Mouse (Mus musculus) embryonic facial prominence, embryonic 11.5 days (tissue): ENCODE data around the gene Fcrlb. TPM values are rescaled to one million over a fixed set of nuclear protein-coding genes. Genes with fewer than 3 reads are reported as not detected.

Experiments
- ATAC-seq: fragments of 200-750 bp; cut with Nextera tagmentation; replicated peaks from 2 replicates; pipeline ENCODE4 v1.8.0; 2017; ENCODE audit warnings: low read depth; ENCODE audit not compliant: insufficient number of reproducible peaks, low FRiP score, low TSS enrichment
- DNase-seq: peaks from one replicate; pipeline ENCODE4 v3.0.0-alpha.2; 2015; ENCODE audit warnings: low spot score
- H3K27ac ChIP-seq: fragments of 300-500 bp; sonication (generic); replicated peaks from 2 replicates; pipeline ENCODE4 v1.5.1; 2014; ENCODE audit warnings: mild to moderate bottlenecking, low read depth, low read length, control low read depth
- H3K27me3 ChIP-seq: fragments of 300-500 bp; sonication (generic); 2 replicates; pipeline ENCODE4 v1.6.1; 2014; ENCODE audit warnings: mild to moderate bottlenecking, low read length, moderate library complexity, mixed read lengths; ENCODE audit not compliant: control insufficient read depth, insufficient read depth
- H3K36me3 ChIP-seq: fragments of 300-500 bp; sonication (generic); replicated peaks from 2 replicates; pipeline ENCODE4 v1.6.1; 2014; ENCODE audit warnings: low read depth, mild to moderate bottlenecking, low read length, moderate library complexity, mixed read lengths; ENCODE audit not compliant: control insufficient read depth, insufficient read depth
- H3K4me1 ChIP-seq: fragments of 300-500 bp; sonication (generic); 2 replicates; pipeline ENCODE4 v1.6.1; 2014; ENCODE audit warnings: low read length, mixed read lengths; ENCODE audit not compliant: control insufficient read depth, insufficient read depth
- H3K4me2 ChIP-seq: fragments of 300-500 bp; sonication (generic); 2 replicates; pipeline ENCODE4 v1.6.1; 2014; ENCODE audit warnings: low read depth, mild to moderate bottlenecking, control low read depth, low read length, moderate library complexity
- H3K4me3 ChIP-seq: fragments of 300-500 bp; sonication (generic); 2 replicates; pipeline ENCODE4 v1.5.1; 2014; ENCODE audit warnings: low read depth, low read length, control low read depth
- H3K9ac ChIP-seq: fragments of 300-500 bp; sonication (generic); replicated peaks from 2 replicates; pipeline ENCODE4 v1.6.1; 2014; ENCODE audit warnings: mild to moderate bottlenecking, control low read depth, low read length
- H3K9me3 ChIP-seq: fragments of 300-500 bp; sonication (generic); replicated peaks from 2 replicates; pipeline ENCODE4 v1.6.1; 2016; ENCODE audit warnings: mild to moderate bottlenecking, low read length, inconsistent platforms, mixed read lengths; ENCODE audit not compliant: control insufficient read depth
- WGBS: fragments of 180-500 bp; shearing (Covaris S2); extraction: QIAGEN DNeasy Blood & Tissue Kit; methylation state at CpG from one replicate; pipeline ENCODE4 v1.1.7; 2014; 5-methylcytosine and 5-hydroxymethylcytosine counted together
- polyA plus RNA-seq: library from polyadenylated mRNA; unstranded; fragments of >200 nt; fragmentation: Nextera tagmentation; extraction: Ambion mirVana; gene quantifications from 2 replicates; pipeline ENCODE4 v1.2.1, GENCODE M21; 2014

The Fcrlb gene
- polyA plus RNA-seq, 1 experiment from 2014 or later = not detected

- WGBS = 78% methylated on average over 3 of the region's 3 CpGs
- H3K4me3 ChIP-seq = no peak within 1 kb of the TSS
Measured at GRCm38 (mm10) chr1:170927378-170927777, 14.6 kb upstream of the Fcrlb start, which contains the start of gene Fcrla. TSS of gene Fcrla (minus strand) at chr1:170927583.

GRCm38 (mm10) chr1:170926941-170927340 is 14.2 kb upstream of the Fcrlb start:
- Histone ChIP-seq H3K9me3 (no peaks in the 10 kb centered on the region), H3K27ac (no peak overlapping the region), H3K27me3 (no peaks in the 10 kb centered on the region), H3K9ac (no peak overlapping the region), H3K36me3 (no peaks in the 10 kb centered on the region), H3K4me3 (no peak overlapping the region), H3K4me2 (no peak overlapping the region), H3K4me1 (no peaks in the 10 kb centered on the region)
- ATAC-seq (no peak), DNase-seq (no peak)
- 50% methylated on average over 6 of the region's 6 CpGs for WGBS

More at GRCm38 (mm10) chr1:170927378-170927777, 14.6 kb upstream of the Fcrlb start, which contains the start of gene Fcrla:
- no peaks in the 10 kb centered on the region for H3K4me1 ChIP-seq
- H3K9ac ChIP-seq = no peak within 1 kb of the TSS
- DNase-seq (no peak), ATAC-seq (no peak)
- no peak within 1 kb of the TSS for H3K4me2 ChIP-seq
- no peaks in the 10 kb centered on the region for H3K36me3 ChIP-seq
- H3K9me3 ChIP-seq = no peaks in the 10 kb centered on the region
- no peaks in the 10 kb centered on the region for H3K27me3 ChIP-seq
- no peak within 1 kb of the TSS for H3K27ac ChIP-seq

GRCm38 (mm10) chr1:170924485-170924884 is 11.7 kb upstream of the Fcrlb start:
- no peak overlapping the region for H3K9ac ChIP-seq
- no peak for ATAC-seq
- 79% methylated on average over 6 of the region's 6 CpGs for WGBS

GRCm38 (mm10) chr1:170919308-170919707 is 6.6 kb upstream of the Fcrlb start:
- no peak overlapping the region for H3K4me2 ChIP-seq
- ATAC-seq (no peak), DNase-seq (no peak)
- H3K9me3 ChIP-seq = no peaks in the 10 kb centered on the region
- no peaks in the 10 kb centered on the region for H3K4me1 ChIP-seq
- H3K27ac ChIP-seq = no peak overlapping the region
- no peaks in the 10 kb centered on the region for H3K36me3 ChIP-seq
- H3K9ac ChIP-seq = no peak overlapping the region
- no peaks in the 10 kb centered on the region for H3K27me3 ChIP-seq
- H3K4me3 ChIP-seq = no peak overlapping the region
- WGBS = 92% methylated on average over 8 of the region's 8 CpGs

More at GRCm38 (mm10) chr1:170924485-170924884, 11.7 kb upstream of the Fcrlb start:
- no peak for DNase-seq
- H3K4me2 ChIP-seq = no peak overlapping the region
- H3K27ac ChIP-seq = no peak overlapping the region
- no peaks in the 10 kb centered on the region for H3K9me3 ChIP-seq
- H3K27me3 ChIP-seq = no peaks in the 10 kb centered on the region
- no peaks in the 10 kb centered on the region for H3K4me1 ChIP-seq
- no peak overlapping the region for H3K4me3 ChIP-seq
- no peaks in the 10 kb centered on the region for H3K36me3 ChIP-seq

GRCm38 (mm10) chr1:170915657-170916056 is 2.9 kb upstream of the Fcrlb start:
- no peaks in the 10 kb centered on the region for H3K9me3 ChIP-seq
- ATAC-seq (no peak), DNase-seq (no peak)

GRCm38 (mm10) chr1:170911907-170912660 is 657 bp downstream of the Fcrlb start:
- Histone ChIP-seq H3K36me3 (no peaks in the 10 kb centered on the region), H3K9ac (no peak overlapping the region), H3K4me3 (no peak overlapping the region), H3K27ac (no peak overlapping the region), H3K4me1 (no peaks in the 10 kb centered on the region; the same call in 1 of the 2 replicates), H3K27me3 (peaks cover 24% of the 10 kb centered on the region), H3K9me3 (no peaks in the 10 kb centered on the region), H3K4me2 (no peak overlapping the region)
- ATAC-seq (no peak), DNase-seq (no peak)
- WGBS = 84% methylated on average over 11 of the region's 11 CpGs

More at GRCm38 (mm10) chr1:170915657-170916056, 2.9 kb upstream of the Fcrlb start:
- Histone ChIP-seq H3K4me2 (no peak overlapping the region), H3K36me3 (no peaks in the 10 kb centered on the region), H3K27me3 (no peaks in the 10 kb centered on the region), H3K27ac (no peak overlapping the region), H3K4me3 (no peak overlapping the region), H3K9ac (no peak overlapping the region), H3K4me1 (no peaks in the 10 kb centered on the region)
- WGBS = 78% methylated on average over 5 of the region's 5 CpGs

GRCm38 (mm10) chr1:170908341-170908740 is 4.4 kb downstream of the Fcrlb start:
- peak overlapping the region; percentile 53 for H3K4me3 ChIP-seq
- ATAC-seq (peak; percentile 75; the same call in 1 of the 2 replicates), DNase-seq (no peak)
- H3K9me3 ChIP-seq = no peaks in the 10 kb centered on the region
- H3K27ac ChIP-seq = no peak overlapping the region
- no peaks in the 10 kb centered on the region; the same call in 1 of the 2 replicates for H3K4me1 ChIP-seq
- peaks cover 30% of the 10 kb centered on the region for H3K27me3 ChIP-seq
- H3K9ac ChIP-seq = 0 out of 2 replicates have a peak overlapping the region, but pooled peaks have one; percentile 9
- H3K36me3 ChIP-seq = no peaks in the 10 kb centered on the region
- H3K4me2 ChIP-seq = peak overlapping the region; percentile 95
- WGBS = 3% methylated on average over 21 of the region's 21 CpGs
